Mouse (Mus musculus): ENCODE data around the gene Col24a1.
"Not testable (repeated sequence)": the region's sequence is repeated elsewhere in the genome, so short reads cannot be mapped to it uniquely, and the experiment has no call there.

Col24a1 gene

GRCm38 (mm10) chr3:145356865-145357487, 64.7 kb downstream of the Col24a1 start:
- no peak for DNase-seq

- DNase-seq, result no peak
Observed at GRCm38 (mm10) chr3:145365227-145365626, 73.0 kb downstream of the Col24a1 start.

GRCm38 (mm10) chr3:145367176-145367717, 75.0 kb downstream of the Col24a1 start:
- DNase-seq, result no peak

- no peak for DNase-seq
Observed at GRCm38 (mm10) chr3:145376298-145376697, 84.0 kb downstream of the Col24a1 start.

- no peak for DNase-seq
Observed at GRCm38 (mm10) chr3:145383095-145383494, 90.8 kb downstream of the Col24a1 start.

GRCm38 (mm10) chr3:145386434-145386833, 94.2 kb downstream of the Col24a1 start:
- no peak for DNase-seq

GRCm38 (mm10) chr3:145390681-145391080, 98.4 kb downstream of the Col24a1 start:
- no peak for DNase-seq

- DNase-seq, result no peak
Observed at GRCm38 (mm10) chr3:145391986-145392659, 99.9 kb downstream of the Col24a1 start.

GRCm38 (mm10) chr3:145399173-145399572, 106.9 kb downstream of the Col24a1 start:
- DNase-seq, result no peak

- no peak for DNase-seq
Observed at GRCm38 (mm10) chr3:145402257-145402656, 110.0 kb downstream of the Col24a1 start.

- DNase-seq, result no peak
Observed at GRCm38 (mm10) chr3:145402994-145403393, 110.7 kb downstream of the Col24a1 start.

GRCm38 (mm10) chr3:145408045-145408444, 115.8 kb downstream of the Col24a1 start:
- DNase-seq, result no peak

- no peak for DNase-seq
Observed at GRCm38 (mm10) chr3:145412137-145412536, 119.9 kb downstream of the Col24a1 start.

- no peak for DNase-seq
Observed at GRCm38 (mm10) chr3:145414362-145414761, 122.1 kb downstream of the Col24a1 start.

- DNase-seq, result no peak
Observed at GRCm38 (mm10) chr3:145417809-145418208, 125.5 kb downstream of the Col24a1 start.

- no peak for DNase-seq
Observed at GRCm38 (mm10) chr3:145420421-145420820, 128.1 kb downstream of the Col24a1 start.

GRCm38 (mm10) chr3:145422044-145422443, 129.8 kb downstream of the Col24a1 start:
- no peak for DNase-seq

- DNase-seq, result no peak
Observed at GRCm38 (mm10) chr3:145438352-145438751, 146.1 kb downstream of the Col24a1 start.

GRCm38 (mm10) chr3:145439086-145439485, 146.8 kb downstream of the Col24a1 start:
- no peak for DNase-seq

GRCm38 (mm10) chr3:145440993-145441392, 148.7 kb downstream of the Col24a1 start:
- no peak for DNase-seq

GRCm38 (mm10) chr3:145442268-145442667, 150.0 kb downstream of the Col24a1 start:
- no peak for DNase-seq

GRCm38 (mm10) chr3:145443167-145443566, 150.9 kb downstream of the Col24a1 start:
- not testable (repeated sequence) for DNase-seq

GRCm38 (mm10) chr3:145457039-145457438, 164.8 kb downstream of the Col24a1 start:
- no peak for DNase-seq

GRCm38 (mm10) chr3:145462351-145462750, 170.1 kb downstream of the Col24a1 start:
- DNase-seq, result no peak
